Mouse (Mus musculus): ENCODE data around the gene 5330417C22Rik.

GRCm38 (mm10) chr3:108535896-108536516 is 330 bp downstream of the 5330417C22Rik start:
- TF ChIP-seq TAL1 (IDR thresholded peaks at IDR 0.05; ENCODE audit: low read length) (no peak), GATA1 (IDR thresholded peaks at IDR 0.05; ENCODE audit: low read length) (no peak)

All from erythroblast, embryonic 14.5 days (primary cell).